Mouse (Mus musculus) lung, adult 2 months (tissue): Measurements from ENCODE around the gene Fgr.

Experiments
- CTCF ChIP-seq: fragments of 200-500 bp; IDR thresholded peaks from 2 replicates; pipeline ENCODE4 v1.5.1; 2011; ENCODE audit warnings: mild to moderate bottlenecking, low read length, control low read depth; ENCODE audit not compliant: insufficient read depth
- POLR2A ChIP-seq: fragments of 200-500 bp; IDR thresholded peaks from 2 replicates; pipeline ENCODE4 v1.6.1; 2011; ENCODE audit warnings: low read depth, mild to moderate bottlenecking, control low read depth, low read length, borderline replicate concordance; ENCODE audit errors: extremely low read depth

DNA sequence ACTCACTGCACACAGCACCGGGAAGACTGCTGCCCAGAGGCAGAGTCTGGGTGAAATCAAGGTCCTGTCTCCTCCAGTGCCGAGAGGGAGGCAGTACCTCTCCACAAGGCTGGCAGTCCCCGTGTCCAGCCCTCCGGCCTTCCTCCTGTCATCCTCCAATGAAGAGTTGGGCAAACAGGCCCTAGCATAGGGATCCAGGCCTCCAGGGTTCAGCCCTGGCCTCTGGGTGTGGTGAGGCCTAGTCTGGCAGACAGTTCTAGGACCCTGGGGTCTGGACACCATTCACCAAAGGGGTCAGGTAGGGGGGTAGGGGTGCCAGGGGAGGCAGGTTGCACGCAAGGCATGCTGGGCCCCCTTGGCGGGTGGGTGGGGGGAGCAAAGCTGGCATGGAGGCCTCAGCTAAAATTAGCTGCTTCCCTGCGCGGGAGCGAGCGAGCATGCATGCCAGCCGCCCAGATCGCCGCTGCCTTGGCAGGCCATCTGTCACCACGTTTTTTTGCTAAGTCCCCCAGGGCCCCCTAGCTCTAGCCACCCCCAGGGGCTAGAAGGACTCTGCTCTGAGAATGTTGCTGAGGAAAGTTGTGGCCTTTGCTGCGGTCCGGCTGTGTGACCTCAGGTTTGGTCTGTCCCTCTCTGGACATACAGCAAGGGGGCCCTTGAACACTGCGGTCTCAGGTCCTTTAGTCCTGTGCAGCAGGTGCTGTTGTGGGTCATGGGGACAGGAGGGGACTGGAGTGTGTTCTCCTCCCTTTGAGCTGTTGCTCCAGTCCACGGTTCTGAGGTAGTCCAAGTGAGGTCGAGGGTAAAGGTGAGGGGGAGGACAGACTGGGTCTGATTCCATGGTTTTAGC is 75.4 kb downstream of the Fgr start:
- TF ChIP-seq CTCF = no peak
- no peak for TF ChIP-seq POLR2A
